Mouse (Mus musculus): ENCODE data around the gene Itga11. TPM values are rescaled to one million over a fixed set of nuclear protein-coding genes. Genes with fewer than 3 reads are reported as not detected.

Gene Itga11
- total and polyA plus RNA-seq, 2 experiments from 2014 or later = 0.50 to 2.1 TPM

DNA sequence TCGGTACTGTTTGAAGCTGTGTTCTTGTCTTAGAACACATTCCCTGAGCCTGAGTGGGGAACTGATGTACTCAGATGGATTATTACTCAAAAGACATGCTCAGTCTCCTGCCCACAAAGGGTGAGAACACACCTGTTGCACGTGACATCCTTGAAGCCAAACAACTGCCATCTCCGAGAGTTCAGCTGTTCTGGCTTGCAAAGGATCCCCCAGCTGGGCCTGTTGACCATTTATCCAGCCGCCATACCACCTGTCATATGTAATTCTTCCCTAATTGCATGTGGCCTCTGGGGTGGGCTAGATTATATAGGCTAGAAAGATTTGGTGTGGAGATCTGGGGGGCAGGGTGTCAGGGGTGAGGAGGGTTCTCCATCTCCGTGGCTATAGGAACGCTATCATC is 143.2 kb downstream of the Itga11 start:
- no peak overlapping the region for H3K4me3 ChIP-seq (ENCODE audit: low read length)
- no peaks in the 10 kb centered on the region for H3K27me3 ChIP-seq (ENCODE audit: insufficient read depth, low read length)
- WGBS = 85% methylated on average over 6 of the region's 6 CpGs
- ATAC-seq (no peak), DNase-seq (ENCODE audit: low spot score) (no peak)
- no peaks in the 10 kb centered on the region for H3K36me3 ChIP-seq (ENCODE audit: insufficient read depth, low read length)
- no peaks in the 10 kb centered on the region for H3K9me3 ChIP-seq (ENCODE audit: low read length)
- no peaks in the 10 kb centered on the region for H3K4me1 ChIP-seq (ENCODE audit: insufficient read depth, low read length)
- TF ChIP-seq CTCF (IDR thresholded peaks at IDR 0.05; ENCODE audit: low read depth) = no peak
- no peak overlapping the region for H3K27ac ChIP-seq
- no peak overlapping the region for H3K9ac ChIP-seq (replicated peaks; ENCODE audit: low read length)
- no peak overlapping the region for H3K4me2 ChIP-seq (ENCODE audit: low read depth, low read length)

DNA sequence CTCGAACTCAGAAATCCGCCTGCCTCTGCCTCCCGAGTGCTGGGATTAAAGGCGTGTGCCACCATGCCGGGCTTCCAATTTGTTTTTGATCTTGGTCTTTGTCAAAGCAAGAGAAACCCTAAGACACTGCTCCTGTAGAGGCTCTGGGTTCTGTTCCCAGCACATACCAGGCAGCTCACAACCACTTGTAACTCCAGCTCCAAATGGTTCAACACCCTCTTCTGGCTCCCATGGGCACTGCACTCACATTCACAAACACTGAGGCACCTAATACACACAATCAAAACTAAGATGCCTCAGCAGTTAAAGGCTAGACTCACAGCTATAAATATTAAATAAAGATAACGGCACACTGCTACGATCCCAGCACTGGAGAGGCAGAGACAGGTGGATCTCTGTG is 144.2 kb downstream of the Itga11 start:
- no peaks in the 10 kb centered on the region for H3K36me3 ChIP-seq (ENCODE audit: insufficient read depth, low read length)
- H3K27me3 ChIP-seq (ENCODE audit: insufficient read depth, low read length) = no peaks in the 10 kb centered on the region
- 97% methylated on average over 7 of the region's 7 CpGs for WGBS
- no peak overlapping the region for H3K4me2 ChIP-seq (ENCODE audit: low read depth, low read length)
- ATAC-seq = no peak
- H3K9me3 ChIP-seq (ENCODE audit: low read length) = no peaks in the 10 kb centered on the region
- H3K4me3 ChIP-seq (ENCODE audit: low read length) = no peak overlapping the region
- H3K9ac ChIP-seq (replicated peaks; ENCODE audit: low read length) = no peak overlapping the region
- H3K27ac ChIP-seq = no peak overlapping the region
- no peak for DNase-seq (ENCODE audit: low spot score)
- H3K4me1 ChIP-seq (ENCODE audit: insufficient read depth, low read length) = no peaks in the 10 kb centered on the region
- no peak for TF ChIP-seq CTCF (IDR thresholded peaks at IDR 0.05; ENCODE audit: low read depth)

DNA sequence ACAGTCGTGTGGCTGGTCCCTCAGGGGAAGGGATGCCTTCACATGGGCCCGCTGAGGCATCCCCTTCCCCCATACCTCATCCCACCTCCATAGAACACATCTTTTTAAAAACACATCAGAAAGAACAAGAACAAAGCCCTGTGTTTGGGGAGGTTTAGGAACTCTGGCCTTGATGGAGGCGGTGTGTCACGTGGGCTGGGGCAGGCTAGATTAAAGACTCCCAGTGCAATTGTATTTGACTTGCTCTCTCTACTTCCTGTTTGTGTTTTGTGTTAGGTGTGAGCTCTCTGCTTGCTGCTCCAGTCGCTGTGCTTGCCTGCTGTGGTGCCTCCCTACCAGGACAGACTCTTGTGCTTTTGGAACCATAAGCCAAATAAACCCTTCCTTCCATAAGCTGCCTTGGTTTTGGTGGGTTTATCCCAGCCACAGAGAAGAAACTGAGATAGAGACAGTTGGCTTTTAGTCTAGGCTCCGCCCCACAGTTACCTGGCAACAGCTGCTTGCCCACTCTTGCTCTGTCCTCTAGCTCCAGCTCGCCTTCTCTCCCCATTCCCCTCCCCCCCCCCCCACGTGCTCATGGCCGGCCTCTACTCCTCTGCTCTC is 148.3 kb downstream of the Itga11 start:
- Histone ChIP-seq H3K27ac (no peak overlapping the region; the same call in 1 of the 2 replicates), H3K36me3 (ENCODE audit: insufficient read depth, low read length) (no peaks in the 10 kb centered on the region), H3K9ac (replicated peaks; ENCODE audit: low read length) (no peak overlapping the region), H3K4me2 (ENCODE audit: low read depth, low read length) (no peak overlapping the region), H3K9me3 (ENCODE audit: low read length) (no peaks in the 10 kb centered on the region), H3K27me3 (ENCODE audit: insufficient read depth, low read length) (no peaks in the 10 kb centered on the region), H3K4me3 (ENCODE audit: low read length) (no peak overlapping the region), H3K4me1 (ENCODE audit: insufficient read depth, low read length) (no peaks in the 10 kb centered on the region)
- TF ChIP-seq CTCF (IDR thresholded peaks at IDR 0.05; ENCODE audit: low read depth) = no peak
- WGBS = 16% methylated on average over 9 of the region's 9 CpGs
- no peak for ATAC-seq
- peak; percentile 32 for DNase-seq (ENCODE audit: low spot score)

DNA sequence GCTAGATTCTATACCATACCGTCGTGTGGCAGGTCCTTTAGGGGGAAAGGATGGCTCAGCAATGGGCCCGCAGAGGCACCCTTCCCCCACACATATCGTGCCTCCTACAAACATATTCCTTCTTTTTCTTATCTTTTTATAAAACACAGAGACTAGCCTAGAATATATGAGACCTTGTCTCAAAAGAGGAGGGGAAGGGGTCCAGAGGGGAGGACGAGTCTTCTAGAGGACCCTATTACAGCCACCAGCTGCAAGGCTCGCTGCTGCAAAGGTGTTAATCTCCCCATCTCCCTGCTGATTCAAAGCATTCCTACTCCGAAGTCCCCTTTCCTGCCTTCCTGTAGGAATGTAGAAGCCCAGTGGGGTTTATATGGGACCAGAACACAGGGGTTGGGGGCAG is 148.8 kb downstream of the Itga11 start:
- 10% methylated on average over 7 of the region's 7 CpGs for WGBS
- peak overlapping the region; percentile 32; the same call in 1 of the 2 replicates for H3K27ac ChIP-seq
- ATAC-seq (no peak), DNase-seq (ENCODE audit: low spot score) (no peak)
- no peaks in the 10 kb centered on the region for H3K9me3 ChIP-seq (ENCODE audit: low read length)
- no peaks in the 10 kb centered on the region for H3K27me3 ChIP-seq (ENCODE audit: insufficient read depth, low read length)
- H3K9ac ChIP-seq (replicated peaks; ENCODE audit: low read length) = no peak overlapping the region
- H3K4me2 ChIP-seq (ENCODE audit: low read depth, low read length) = no peak overlapping the region
- TF ChIP-seq CTCF (IDR thresholded peaks at IDR 0.05; ENCODE audit: low read depth) = no peak
- H3K4me1 ChIP-seq (ENCODE audit: insufficient read depth, low read length) = no peaks in the 10 kb centered on the region
- no peaks in the 10 kb centered on the region for H3K36me3 ChIP-seq (ENCODE audit: insufficient read depth, low read length)
- no peak overlapping the region for H3K4me3 ChIP-seq (ENCODE audit: low read length)

DNA sequence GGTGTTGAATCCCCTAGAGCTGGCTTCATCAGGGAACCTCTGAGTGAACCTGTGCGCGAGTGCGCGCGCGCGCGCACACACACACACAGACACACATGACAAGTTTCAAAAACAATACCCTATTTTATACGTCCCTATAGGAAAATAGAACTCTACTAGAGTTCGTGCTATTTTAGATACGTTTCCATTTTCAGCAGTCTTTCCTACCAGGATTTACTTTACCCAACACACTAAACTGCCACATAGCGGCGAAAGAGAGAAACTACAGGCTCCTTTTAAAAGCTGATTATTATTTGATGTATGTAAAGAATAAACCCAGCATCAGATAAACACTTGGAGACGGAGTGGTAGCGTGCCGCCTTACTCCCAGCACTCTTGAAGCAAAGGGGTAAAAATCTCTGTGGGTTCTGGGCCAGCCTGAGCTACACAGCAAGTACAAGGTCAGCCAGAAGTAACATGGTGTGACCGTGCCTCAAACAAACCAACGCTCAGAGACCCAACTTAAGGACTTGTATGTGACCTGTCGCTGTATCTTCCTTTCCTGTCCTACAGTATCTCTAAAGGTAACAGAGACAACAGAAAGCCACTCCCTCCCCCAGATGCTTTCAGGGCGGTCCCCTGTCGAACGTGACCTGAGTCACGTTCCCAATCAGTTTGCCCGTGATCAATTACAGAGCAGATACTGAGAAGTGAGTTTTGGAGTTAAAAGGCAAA is 150.5 kb downstream of the Itga11 start:
- no peak for ATAC-seq

DNA sequence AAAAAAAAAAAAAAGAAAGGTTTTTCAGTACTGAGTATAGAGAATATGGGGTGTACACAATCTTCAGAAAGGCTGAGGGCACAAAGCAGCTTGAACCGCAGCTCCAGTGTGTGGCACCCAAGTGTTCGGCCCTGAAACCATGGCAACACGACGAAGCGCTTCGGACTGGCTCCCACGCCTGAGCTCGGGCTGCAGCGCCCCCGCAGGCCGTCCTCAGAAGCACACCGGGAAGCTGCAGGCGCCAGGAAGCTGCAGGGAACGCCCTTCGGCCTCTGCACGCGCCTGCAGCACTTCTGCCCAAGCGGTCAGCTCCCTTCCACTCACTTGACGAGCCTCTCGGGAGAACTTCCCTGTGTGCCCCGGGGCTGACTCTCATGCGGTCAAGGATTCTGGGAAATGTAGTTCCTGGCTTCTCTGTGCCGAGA is 151.0 kb downstream of the Itga11 start:
- ATAC-seq (peak; percentile 97), DNase-seq (ENCODE audit: low spot score) (peak; percentile 96)
- WGBS = under 1% methylated on average over 23 of the region's 23 CpGs
- peak; percentile 95 for TF ChIP-seq CTCF (IDR thresholded peaks at IDR 0.05; ENCODE audit: low read depth)
- peak overlapping the region; percentile 60 for H3K4me2 ChIP-seq (ENCODE audit: low read depth, low read length)
- H3K27ac ChIP-seq = peak overlapping the region; percentile 56; the same call in 1 of the 2 replicates
- H3K9me3 ChIP-seq (ENCODE audit: low read length) = no peaks in the 10 kb centered on the region
- peak overlapping the region; percentile 18 for H3K4me3 ChIP-seq (ENCODE audit: low read length)
- no peak overlapping the region for H3K9ac ChIP-seq (replicated peaks; ENCODE audit: low read length)
- H3K4me1 ChIP-seq (ENCODE audit: insufficient read depth, low read length) = no peaks in the 10 kb centered on the region
- H3K27me3 ChIP-seq (ENCODE audit: insufficient read depth, low read length) = no peaks in the 10 kb centered on the region
- no peaks in the 10 kb centered on the region for H3K36me3 ChIP-seq (ENCODE audit: insufficient read depth, low read length)

More for the DNA sequence above, 150.5 kb downstream of the Itga11 start:
- Histone ChIP-seq H3K9ac (replicated peaks; ENCODE audit: low read length) (no peak overlapping the region), H3K4me3 (ENCODE audit: low read length) (peak overlapping the region; percentile 18), H3K36me3 (ENCODE audit: insufficient read depth, low read length) (no peaks in the 10 kb centered on the region), H3K4me1 (ENCODE audit: insufficient read depth, low read length) (no peaks in the 10 kb centered on the region), H3K27ac (peak overlapping the region; percentile 56; the same call in 1 of the 2 replicates), H3K4me2 (ENCODE audit: low read depth, low read length) (peak overlapping the region; percentile 60), H3K9me3 (ENCODE audit: low read length) (no peaks in the 10 kb centered on the region), H3K27me3 (ENCODE audit: insufficient read depth, low read length) (no peaks in the 10 kb centered on the region)
- WGBS = 7% methylated on average over 24 of the region's 24 CpGs
- TF ChIP-seq CTCF (IDR thresholded peaks at IDR 0.05; ENCODE audit: low read depth) = peak; percentile 66
- peak; percentile 81 for DNase-seq (ENCODE audit: low spot score)

DNA sequence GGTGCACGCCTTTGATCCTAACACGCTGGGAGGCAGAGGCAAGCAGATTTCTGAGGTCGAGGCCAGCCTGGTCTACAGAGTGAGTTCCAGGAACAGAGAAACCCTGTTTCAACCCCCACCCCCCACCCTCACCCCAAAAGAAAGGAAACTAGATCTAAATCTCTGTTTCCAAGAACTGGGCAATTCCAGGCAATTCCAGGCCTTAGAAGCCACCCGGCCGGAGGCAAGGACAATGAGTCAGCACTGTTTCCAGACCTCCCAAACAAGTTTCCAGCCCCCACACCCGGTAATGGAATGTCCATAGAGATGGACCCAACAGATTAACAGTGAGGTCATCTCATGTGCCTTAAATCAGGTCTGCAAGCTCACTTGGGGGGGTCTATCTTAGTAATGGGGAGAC is 152.3 kb downstream of the Itga11 start:
- 82% methylated on average over 6 of the region's 6 CpGs for WGBS

More for the DNA sequence above, 152.3 kb downstream of the Itga11 start:
- no peaks in the 10 kb centered on the region for H3K36me3 ChIP-seq (ENCODE audit: insufficient read depth, low read length)
- no peak for TF ChIP-seq CTCF (IDR thresholded peaks at IDR 0.05; ENCODE audit: low read depth)
- H3K27ac ChIP-seq = no peak overlapping the region
- no peak overlapping the region for H3K4me2 ChIP-seq (ENCODE audit: low read depth, low read length)
- DNase-seq (ENCODE audit: low spot score) = no peak
- H3K4me3 ChIP-seq (ENCODE audit: low read length) = no peak overlapping the region
- no peak overlapping the region for H3K9ac ChIP-seq (replicated peaks; ENCODE audit: low read length)
- no peaks in the 10 kb centered on the region for H3K9me3 ChIP-seq (ENCODE audit: low read length)
- no peaks in the 10 kb centered on the region for H3K4me1 ChIP-seq (ENCODE audit: insufficient read depth, low read length)
- ATAC-seq = no peak
- no peaks in the 10 kb centered on the region for H3K27me3 ChIP-seq (ENCODE audit: insufficient read depth, low read length)

Other genes starting within 250 kb of the Itga11 start
- gene Coro2b, start 140.8 kb upstream of the Itga11 start, total RNA-seq (2014; rRNA removed) = 42.6 and 47.2 TPM in 2 replicates
- gene Coro2b, start 140.8 kb upstream of the Itga11 start, polyA plus RNA-seq (2015; fragmentation: Nextera tagmentation; extraction: Ambion mirVana) = 24.7 and 25.0 TPM in 2 replicates
- gene Fem1b, start 134.1 kb downstream of the Itga11 start, total RNA-seq (2014; rRNA removed) = 163 and 171 TPM in 2 replicates
- 29.1 and 33.2 TPM in 2 replicates for gene Fem1b, start 134.1 kb downstream of the Itga11 start, polyA plus RNA-seq (2015; fragmentation: Nextera tagmentation; extraction: Ambion mirVana)
- 31.7 and 41.6 TPM in 2 replicates for gene Cln6, start 161.0 kb downstream of the Itga11 start, total RNA-seq (2014; rRNA removed)
- gene Cln6, start 161.0 kb downstream of the Itga11 start, polyA plus RNA-seq (2015; fragmentation: Nextera tagmentation; extraction: Ambion mirVana) = 9.5 and 10.4 TPM in 2 replicates
- 1.7 and 3.1 TPM in 2 replicates for gene Calml4, start 180.3 kb downstream of the Itga11 start, total RNA-seq (2014; rRNA removed)
- gene Calml4, start 180.3 kb downstream of the Itga11 start, polyA plus RNA-seq (2015; fragmentation: Nextera tagmentation; extraction: Ambion mirVana) = 20.5 and 22.4 TPM in 2 replicates

Data from hindbrain, postnatal 0 days (tissue).